Mouse (Mus musculus): ENCODE results near the gene Katnal1. TPM values are rescaled to one million over a fixed set of nuclear protein-coding genes. Genes with fewer than 3 reads are reported as not detected.
A peak's percentile ranks its signal among the peaks of the same experiment; 100 is the strongest.

The Katnal1 gene
- total RNA-seq, 2 experiments from 2014 or later, result 53.5 to 57.3 TPM

DNA sequence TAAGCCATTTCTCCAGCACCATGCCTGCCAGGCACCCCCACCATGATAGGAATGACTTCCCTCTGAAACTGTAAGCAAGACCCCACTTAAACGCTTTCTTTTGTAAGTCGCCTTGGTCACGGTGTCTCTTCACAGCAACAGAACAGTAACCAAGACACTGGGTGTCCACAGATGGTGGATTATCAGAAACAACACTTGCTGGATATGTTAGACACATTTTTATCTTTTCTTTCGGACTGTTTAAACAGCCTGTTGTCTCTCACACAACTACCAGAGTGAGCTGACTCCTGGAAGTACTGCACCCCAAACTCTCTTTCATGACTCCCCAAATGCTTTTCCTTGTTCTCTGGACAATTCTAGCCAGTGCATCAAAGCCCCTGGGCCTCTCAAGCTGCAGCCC lies 38.9 kb downstream of the Katnal1 start:
- DNase-seq, result no peak
- intact Hi-C loops (cut with DNase I), result no loop called here

DNA sequence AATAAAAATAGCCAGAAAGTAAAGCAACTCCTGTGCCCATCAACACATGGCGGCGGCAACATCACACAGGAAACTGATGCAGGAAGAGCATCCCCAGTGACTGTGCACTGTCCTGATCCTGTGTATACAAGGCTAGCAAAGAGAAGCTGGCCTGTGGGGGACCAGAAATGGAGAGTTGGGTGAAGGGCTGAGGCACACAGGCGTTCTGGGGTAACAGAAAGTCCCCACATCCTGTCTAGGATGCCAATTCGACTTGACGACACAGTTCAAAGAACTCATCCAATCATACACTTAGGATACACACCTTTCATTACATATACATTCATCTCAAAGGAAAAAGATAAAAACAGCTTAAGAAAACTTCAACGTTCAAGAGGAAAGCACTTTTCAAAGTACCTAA lies 41.1 kb downstream of the Katnal1 start:
- no peak for DNase-seq

DNA sequence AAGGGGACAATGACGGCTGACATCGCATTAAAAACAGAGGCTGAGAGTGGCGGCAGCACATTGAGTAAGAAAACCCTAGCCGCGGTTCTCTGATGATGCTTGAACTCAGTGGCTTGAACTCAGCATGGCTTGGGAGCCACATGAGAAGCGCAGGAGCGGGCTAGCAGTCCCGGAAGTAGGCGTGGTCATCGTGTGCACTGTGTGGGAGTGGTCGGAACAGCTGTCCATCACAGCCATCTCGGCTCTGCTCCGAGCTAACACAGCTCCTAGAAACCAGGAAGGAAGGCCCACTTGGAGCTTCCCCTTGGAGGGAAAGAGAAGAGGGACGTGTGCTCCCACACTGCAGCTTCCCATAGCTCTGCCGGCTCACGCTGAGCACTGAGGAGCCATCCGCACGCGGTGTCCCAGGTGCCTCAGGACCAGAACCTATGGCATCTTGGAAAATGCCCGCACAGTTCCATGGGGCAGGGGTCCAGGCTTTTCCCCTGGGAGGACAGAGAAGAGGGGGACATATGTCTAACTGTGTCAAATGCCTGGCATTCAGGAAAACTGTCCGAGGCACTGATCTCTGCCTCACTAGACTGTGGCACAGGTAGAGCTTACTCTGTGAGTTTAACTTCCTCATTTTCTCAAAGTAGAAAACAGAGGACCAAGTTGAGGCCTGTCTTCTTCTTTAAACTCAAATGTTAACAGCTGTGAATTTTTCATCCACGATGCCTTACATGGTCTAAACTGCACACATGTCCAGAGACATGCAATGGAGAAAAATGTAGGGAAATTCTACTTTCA lies 43.1 kb downstream of the Katnal1 start:
- intact Hi-C loops (cut with DNase I), result no loop called here
- no peak for DNase-seq

More for the DNA sequence above, 41.1 kb downstream of the Katnal1 start:
- intact Hi-C loops (cut with DNase I), result no loop called here

DNA sequence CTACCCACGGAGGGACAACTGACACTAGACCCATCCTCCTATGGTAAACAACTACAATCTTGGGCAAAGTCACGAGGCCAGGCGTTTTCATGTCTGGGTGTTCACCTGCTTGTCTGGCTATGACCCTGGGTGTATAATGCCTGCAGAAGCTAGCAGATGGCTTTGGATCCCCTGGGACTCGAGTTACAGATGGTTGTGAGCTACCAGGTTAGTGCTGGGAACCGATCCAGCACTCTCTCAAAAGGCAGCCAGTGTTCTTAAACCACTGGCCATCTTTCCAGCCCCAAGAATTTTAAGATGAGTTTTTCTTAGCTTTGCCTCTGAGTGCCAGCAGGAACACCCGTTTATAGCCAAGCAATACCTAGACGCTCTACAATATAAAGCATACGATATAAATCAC lies 45.4 kb downstream of the Katnal1 start:
- intact Hi-C loops (cut with DNase I), result no loop called here
- no peak for DNase-seq

DNA sequence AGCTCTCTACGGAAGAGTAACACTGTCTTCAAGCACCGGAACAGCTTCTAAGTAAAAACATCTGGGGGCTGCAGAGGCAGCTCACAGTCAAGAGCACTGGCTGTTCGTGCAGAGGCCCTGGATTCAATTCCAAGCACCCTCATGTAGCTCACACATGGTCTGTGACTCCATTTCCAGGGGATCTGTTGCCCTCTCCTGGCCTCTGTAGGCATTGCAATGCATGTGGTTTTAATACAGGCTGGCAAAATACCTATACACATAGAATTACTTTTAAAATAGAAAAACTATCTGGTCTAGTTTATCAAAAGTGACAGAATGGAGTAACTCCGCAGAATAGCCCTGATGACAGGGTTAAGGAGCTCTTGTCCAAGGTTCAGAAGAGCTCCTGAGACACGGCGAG lies 49.9 kb downstream of the Katnal1 start:
- DNase-seq, result no peak
- intact Hi-C loops (cut with DNase I), result no loop called here

DNA sequence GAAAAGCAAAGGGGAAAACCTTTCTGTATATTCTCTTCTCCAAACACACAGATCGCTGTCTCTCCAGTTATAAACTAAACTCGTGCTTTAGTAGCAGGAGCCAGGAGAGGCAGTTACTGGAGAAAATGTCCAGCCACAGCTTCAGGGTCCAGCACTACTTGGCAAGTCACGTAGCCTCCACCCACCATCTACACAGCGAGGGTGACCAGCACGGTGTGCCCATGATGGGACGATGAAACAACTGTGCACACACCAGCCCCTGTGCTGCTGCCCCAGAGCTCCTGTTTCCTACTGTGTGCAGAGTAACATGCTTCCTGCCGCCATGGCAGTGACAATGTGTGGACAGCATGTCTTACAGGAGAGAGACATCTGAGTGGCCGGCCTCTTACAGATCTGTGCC lies 56.0 kb downstream of the Katnal1 start:
- intact Hi-C loops (cut with DNase I), result no loop called here
- no peak for DNase-seq

DNA sequence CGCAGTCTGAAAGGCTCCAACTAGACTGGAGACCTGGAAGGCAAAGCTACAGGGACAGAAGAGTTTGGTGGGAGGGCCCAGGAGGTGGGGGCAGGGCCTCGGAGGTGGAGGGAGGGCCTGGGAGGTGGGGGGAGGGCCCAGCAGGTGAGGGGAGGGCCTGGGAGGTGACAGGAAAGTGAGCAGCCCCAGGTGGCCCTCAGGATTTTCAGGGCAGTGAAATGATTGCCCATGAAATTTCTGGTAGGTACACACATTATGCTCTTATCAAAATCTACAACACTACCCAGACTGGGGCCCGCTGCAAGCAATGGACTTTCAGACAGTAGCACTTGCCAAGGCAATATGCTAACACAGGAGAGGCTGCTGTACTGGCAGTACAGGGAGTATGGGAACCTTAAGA lies 59.5 kb downstream of the Katnal1 start:
- DNase-seq, result no peak
- intact Hi-C loops (cut with DNase I), result no loop called here

DNA sequence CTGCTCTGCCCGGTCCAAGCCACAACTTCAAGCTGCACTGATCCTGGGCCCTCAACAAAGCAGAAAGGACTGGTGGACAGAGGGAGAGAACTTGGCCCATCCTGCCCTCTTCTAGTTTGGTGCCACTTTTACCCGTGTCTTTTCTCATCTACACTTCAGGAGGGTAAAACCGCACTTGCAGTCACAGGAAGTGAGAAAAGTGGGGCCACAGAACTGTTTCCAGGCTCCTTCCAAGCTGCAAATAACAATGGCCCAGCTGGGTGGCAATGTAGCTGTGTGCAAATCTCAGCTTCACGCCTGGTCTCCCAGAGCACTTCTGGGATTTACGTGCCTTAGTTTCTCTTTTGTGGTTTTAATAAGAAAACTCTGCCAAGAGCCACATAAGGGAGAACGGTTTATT lies 61.4 kb downstream of the Katnal1 start:
- no peak for DNase-seq
- intact Hi-C loops (cut with DNase I), result no loop called here

DNA sequence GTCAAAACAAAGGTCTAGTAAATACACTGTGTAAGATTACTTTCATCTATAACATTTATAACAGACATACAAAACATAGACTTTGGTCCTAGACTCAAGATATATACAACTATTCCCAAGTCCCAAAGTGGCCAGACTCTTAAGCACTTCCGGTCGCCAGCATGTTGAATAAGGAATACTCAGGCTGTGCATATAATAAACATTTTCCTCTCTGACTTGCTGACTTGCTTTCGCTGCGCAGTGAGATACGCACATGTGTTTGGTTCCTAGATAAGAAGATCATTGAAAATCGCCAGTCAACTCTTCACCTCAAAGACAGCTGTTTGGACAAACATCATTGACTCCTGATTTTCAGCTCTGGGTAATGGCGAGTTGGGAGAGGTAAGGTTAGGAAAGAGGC lies 61.9 kb downstream of the Katnal1 start:
- DNase-seq, result no peak
- intact Hi-C loops (cut with DNase I), result no loop called here

DNA sequence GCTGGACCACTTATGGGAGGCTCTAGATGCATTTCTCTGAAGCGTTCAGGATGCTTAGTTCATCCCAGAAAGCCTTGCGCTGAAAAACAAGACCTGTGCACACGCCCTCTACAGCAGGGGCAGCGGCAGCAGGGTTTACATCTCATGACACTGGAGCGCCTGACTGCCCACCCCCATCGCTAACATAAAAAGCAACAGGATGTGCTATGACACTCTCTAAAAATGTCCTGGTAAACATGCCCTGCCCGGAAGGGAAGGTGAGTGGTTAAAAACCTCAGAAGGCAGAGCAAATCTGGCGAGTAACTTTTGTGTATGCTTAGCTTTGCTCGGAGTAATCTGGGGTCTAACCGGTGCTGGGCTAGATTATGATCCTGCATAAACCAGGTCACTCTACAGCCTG lies 62.5 kb downstream of the Katnal1 start:
- no peak for DNase-seq
- intact Hi-C loops (cut with DNase I), result no loop called here

DNA sequence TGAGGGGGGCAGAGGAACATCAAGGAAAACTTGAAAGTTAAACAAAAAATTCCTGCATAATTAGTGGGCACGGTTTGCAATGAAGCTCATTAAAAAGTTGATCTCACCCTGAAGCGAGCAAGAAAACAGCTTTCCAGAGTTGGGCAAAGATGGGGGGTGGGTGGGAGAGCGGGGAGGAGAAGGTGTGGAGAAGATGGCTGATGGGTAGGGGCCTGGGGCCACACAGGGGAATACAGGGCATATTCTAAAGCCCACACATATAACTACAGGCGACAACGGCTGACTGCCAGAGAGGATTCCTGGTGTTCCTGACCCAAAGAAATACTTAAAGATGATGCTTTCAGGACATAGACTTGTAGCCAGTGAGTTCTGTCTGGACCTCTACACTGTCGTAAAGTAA lies 65.7 kb downstream of the Katnal1 start:
- intact Hi-C loops (cut with DNase I), result no loop called here
- no peak for DNase-seq

DNA sequence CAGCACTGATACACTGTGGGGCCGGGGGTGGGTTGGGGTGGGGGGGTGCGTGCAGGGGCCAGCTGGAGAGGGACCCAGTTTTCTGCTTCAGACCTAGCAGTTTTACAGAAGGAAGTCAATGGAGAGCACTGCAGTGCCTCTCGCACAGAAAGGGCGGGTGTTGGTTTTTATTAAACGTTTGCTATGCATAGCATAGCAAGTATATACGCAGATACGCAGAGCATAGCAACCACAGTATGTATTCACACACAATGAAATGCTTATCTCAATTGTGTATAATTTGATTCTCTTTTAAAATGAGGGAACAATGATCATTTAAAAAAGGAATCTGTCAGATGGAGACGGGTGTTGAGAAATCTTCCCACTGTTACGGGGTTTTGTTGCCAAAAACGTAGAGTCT lies 66.3 kb downstream of the Katnal1 start:
- intact Hi-C loops (cut with DNase I), result no loop called here

DNA sequence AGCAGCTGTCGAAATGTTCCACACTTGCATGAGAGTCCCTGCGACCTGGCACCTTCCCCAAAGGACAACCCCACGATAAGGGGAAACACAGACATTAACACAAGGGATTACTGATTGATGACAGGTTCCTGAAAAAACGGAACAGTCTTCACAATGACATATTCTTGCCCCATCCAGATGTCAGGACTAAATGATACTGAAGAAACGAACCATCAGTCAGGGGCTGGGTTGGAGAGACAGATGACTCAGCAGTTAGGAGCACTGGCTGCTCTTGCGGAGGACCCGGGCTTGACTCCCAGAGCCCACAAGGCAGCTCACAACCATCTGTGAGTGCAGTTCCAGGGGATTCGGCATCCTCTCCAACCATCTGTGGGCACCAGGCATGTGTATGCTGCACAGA lies 67.0 kb downstream of the Katnal1 start:
- DNase-seq, result no peak
- intact Hi-C loops (cut with DNase I), result no loop called here

More for the DNA sequence above, 66.3 kb downstream of the Katnal1 start:
- no peak for DNase-seq

DNA sequence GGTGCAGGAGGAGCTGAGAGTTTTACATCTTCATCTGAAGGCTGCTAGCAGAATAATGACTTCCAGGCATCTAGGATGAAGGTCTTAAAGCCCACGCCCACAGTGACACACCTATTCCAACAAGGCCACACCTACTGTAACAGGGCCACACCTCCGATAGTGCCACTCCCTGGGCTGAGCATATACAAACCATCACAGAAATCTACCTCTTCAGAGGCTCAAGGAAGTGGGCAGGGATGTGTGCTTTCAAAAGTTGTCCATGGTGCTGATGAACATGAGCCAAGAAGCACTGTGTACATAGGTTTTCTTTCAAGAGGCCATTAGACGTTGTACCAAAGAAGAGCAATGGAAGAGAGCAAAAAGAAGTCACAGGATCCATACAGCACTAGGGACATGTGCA lies 71.6 kb downstream of the Katnal1 start:
- no peak for DNase-seq
- intact Hi-C loops (cut with DNase I), result no loop called here

DNA sequence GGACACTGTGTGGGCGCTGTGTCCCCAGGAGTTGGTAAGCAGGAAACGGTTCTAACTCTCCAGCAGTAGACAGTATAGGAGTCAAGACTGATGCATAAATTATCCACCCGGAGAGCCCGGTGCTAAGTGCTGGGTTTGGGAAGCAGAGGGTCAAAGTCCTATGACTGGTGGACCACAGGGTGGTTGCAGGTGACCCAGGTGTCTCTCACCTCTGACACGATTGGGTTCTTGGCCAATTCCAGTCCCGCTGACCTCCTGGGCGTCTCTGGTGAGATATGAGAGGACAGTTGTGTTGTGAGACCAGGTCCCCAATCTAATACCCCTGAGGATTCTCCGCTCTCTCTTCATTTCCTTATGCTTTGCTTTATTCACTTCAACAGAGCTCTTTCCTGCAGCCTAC lies 74.1 kb downstream of the Katnal1 start:
- intact Hi-C loops (cut with DNase I), result no loop called here
- DNase-seq, result no peak

DNA sequence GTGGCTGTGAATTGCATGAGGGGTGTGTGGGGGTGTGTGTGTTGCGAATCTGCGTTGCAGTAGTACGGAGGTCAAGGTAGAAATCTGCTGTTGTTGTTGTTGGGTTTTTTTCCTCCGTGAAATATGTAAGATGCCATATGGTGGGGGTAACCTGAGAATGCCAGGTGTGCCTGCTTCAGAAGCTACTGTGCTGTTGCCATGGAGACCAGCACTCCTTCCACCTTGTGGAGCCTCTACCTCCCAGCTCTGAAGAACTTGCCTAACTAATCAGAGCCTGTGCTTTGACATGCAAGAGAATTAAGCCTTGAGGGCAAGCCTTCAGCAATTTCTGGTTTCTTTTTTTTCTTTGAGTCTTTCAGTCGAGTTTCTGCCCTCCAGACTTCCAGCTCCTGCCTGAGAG lies 75.0 kb downstream of the Katnal1 start:
- no peak for DNase-seq
- intact Hi-C loops (cut with DNase I), result no loop called here

DNA sequence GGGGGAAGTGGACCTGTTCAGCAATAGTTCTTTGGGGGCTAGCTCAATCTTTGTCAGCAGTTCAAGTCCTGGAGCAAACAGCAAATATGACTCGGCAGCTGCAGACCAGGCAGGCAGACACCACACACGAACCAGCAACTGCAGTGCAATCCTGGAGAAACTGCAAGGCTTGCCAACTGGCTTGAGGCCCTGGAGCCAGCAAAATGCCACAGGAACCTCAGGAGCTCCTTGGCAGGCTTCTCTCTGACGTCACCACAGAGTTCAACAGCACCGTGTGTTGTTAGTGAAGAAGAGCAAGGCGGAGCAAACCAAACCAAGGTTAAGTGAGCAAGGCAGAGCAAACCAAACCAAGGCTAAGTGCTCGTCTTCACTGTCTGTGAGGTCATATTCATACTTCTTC lies 79.6 kb downstream of the Katnal1 start:
- intact Hi-C loops (cut with DNase I), result no loop called here
- peak; percentile 28 for DNase-seq

DNA sequence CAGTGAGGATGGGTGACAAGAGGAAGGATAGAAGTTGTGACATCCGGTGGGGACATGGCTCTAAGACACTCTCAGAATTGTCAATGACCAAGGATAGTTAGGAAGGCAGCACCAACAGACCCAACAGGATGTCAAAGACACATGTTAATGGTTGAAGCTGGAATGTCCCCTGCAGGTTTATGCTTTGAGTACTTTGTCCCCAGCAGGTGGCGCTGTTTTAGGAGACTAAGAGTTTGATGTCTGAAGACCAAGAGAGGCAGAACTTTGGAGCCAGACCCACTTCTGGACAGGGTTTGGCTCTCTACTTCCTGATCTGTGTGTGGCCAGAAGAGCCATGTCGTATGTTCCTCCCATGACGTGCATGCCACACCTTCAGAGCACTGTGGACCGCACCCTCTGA lies 82.1 kb downstream of the Katnal1 start:
- intact Hi-C loops (cut with DNase I), result no loop called here
- DNase-seq, result no peak

DNA sequence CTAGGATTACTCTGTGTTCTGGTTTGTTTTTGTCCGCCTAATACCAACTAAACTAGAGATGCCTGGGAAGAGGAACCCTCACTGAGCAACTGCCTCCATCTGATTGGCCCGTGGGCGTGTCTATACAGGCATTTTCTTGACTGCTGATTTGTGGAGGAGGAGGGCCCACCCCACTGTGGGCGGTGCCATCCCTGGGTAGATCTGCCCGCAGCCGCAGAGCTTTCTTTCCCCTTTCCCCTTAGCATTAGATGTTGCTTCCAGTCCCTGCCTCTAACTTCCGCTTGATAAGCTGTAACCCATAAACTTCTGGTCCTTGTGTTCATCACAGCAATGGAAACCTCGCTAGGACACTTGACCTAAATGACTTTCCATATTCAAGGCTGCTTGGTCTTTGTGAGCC lies 92.1 kb downstream of the Katnal1 start:
- DNase-seq, result no peak
- intact Hi-C loops (cut with DNase I), result loop anchor here (10.0 kb wide), 1 partner anchor 188 kb away; no protein-coding TSS in a partner anchor

DNA sequence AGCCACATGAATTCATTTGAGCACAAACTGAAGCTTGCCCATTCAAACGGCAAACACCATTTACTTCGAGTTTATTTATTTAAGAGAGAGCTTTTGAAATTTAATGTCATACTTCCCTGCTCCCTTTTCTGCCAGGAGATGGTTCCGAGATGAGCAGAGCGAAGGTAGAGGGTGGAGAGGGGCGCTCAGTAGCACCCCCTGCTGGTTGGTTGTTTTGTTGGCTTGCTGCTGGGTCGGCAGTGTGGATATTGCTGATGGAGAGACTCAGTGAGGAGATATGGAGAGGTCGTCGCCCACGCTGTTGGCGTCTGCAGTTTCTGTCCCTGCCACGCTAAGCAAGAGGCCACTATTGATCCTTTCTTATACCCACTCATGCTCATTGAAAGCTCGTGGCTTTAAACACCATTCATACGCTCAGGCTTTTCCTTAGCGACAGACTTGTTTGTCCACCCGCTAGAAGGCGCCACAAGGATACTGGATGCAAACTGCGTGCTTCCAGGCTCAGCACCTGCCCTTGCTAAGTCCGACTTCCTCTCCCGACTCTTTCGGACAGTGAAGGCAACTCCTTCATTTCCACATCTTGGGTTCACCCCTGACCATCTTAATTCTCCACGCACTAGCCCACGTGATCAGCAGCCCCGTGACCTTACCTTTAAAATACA lies 97.4 kb downstream of the Katnal1 start:
- DNase-seq, result peak; percentile 84
- intact Hi-C loops (cut with DNase I), result loop anchor here (10.0 kb wide), 1 partner anchor 193 kb away; no protein-coding TSS in a partner anchor

DNA sequence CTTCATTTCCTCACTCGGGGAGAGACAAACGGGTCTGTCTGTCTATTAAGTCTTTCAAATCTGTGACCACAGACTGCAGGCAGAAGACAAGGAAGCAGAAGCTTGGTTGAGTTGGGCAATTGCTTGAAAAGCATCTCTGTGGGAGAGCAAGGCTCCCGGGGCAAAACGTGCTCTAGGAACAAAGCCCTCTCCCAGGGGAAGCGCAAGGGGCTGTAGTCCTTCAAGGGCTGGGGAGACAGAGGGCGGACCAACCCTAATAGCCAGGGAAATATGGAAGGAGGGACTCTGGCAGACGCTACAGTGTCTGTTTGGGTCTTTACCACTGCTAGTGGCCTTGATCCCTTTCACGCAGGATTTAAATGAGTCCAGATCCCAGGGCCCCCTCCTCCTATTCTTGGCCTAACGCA lies 98.0 kb downstream of the Katnal1 start:
- intact Hi-C loops (cut with DNase I), result loop anchor here (10.0 kb wide), 1 partner anchor 194 kb away; no protein-coding TSS in a partner anchor
- peak; percentile 28 for DNase-seq

DNA sequence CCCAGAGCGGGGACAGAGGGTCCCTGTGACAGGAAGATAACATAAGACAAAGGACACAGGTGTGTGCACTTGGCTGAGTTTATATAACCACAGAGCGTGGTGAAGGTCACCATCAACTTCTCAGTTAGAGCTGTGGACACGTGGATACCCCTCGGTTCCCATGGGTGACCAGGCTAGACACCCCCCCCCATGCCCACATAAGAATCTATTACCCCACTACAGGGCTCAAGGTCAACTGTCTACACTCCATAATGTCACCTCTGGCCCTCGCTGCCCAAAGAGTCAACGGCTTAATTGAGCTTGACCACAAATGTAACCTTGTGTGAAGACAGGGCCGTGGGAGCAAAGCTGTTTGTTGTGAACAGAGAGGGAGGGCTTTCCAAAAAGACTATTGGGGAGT lies 103.4 kb downstream of the Katnal1 start:
- intact Hi-C loops (cut with DNase I), result no loop called here
- DNase-seq, result no peak
